Mouse (Mus musculus): ENCODE data around the gene Rbm19.

DNA sequence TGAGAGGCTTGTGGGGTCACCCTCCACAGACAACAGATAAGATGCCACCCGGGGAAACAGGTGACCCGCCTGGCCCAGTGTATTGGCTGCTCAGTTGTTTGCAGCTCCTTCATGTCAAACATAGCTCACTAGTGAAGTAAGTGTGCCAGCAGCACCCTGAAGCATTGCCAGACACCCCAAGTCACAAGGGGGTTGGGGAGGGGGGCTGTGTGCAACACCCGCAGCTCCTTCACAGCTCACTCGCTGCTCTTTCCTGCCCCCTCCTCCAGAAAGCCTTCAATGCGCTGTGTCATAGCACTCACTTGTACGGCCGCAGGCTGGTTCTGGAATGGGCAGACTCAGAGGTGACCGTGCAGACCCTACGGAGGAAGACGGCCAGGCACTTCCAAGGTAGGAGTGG lies 69.7 kb downstream of the Rbm19 start:
- no peak for TF ChIP-seq CTCF (IDR thresholded peaks at IDR 0.05; ENCODE audit: borderline replicate concordance, insufficient read depth, low read depth, low read length)
- no peak for TF ChIP-seq POLR2A (IDR thresholded peaks at IDR 0.05; ENCODE audit: borderline replicate concordance, insufficient read depth, low read length)
